Mouse (Mus musculus) neural tube, embryonic 11.5 days (tissue): ENCODE results near the gene Cldn10. TPM values are rescaled to one million over a fixed set of nuclear protein-coding genes. Genes with fewer than 3 reads are reported as not detected.
A peak's percentile ranks its signal among the peaks of the same experiment; 100 is the strongest.

Experiments
- ATAC-seq: fragments of 200-750 bp; cut with Nextera tagmentation; 2 replicates; pipeline ENCODE4 v1.8.0; 2017; ENCODE audit warnings: moderate number of reproducible peaks, mild to moderate bottlenecking, moderate TSS enrichment, moderate library complexity; ENCODE audit not compliant: insufficient read depth, low FRiP score, low TSS enrichment
- DNase-seq: peaks from one replicate; pipeline ENCODE4 v3.0.0-alpha.2; 2015; ENCODE audit warnings: low spot score
- H3K27ac ChIP-seq: fragments of 300-500 bp; sonication (generic); 2 replicates; pipeline ENCODE4 v1.5.1; 2014; ENCODE audit warnings: low read depth, mild to moderate bottlenecking, low read length
- H3K27me3 ChIP-seq: fragments of 300-500 bp; sonication (generic); 2 replicates; pipeline ENCODE4 v1.6.1; 2014; ENCODE audit warnings: mild to moderate bottlenecking, low read length, mixed read lengths; ENCODE audit not compliant: control insufficient read depth, insufficient read depth
- H3K36me3 ChIP-seq: fragments of 300-500 bp; sonication (generic); 2 replicates; pipeline ENCODE4 v1.6.1; 2014; ENCODE audit warnings: mild to moderate bottlenecking, low read length, moderate library complexity, mixed read lengths; ENCODE audit not compliant: control insufficient read depth, insufficient read depth
- H3K4me1 ChIP-seq: fragments of 300-500 bp; sonication (generic); 2 replicates; pipeline ENCODE4 v1.6.1; 2014; ENCODE audit warnings: low read length, mixed read lengths; ENCODE audit not compliant: control insufficient read depth, insufficient read depth
- H3K4me2 ChIP-seq: fragments of 300-500 bp; sonication (generic); 2 replicates; pipeline ENCODE4 v1.6.1; 2014; ENCODE audit warnings: low read depth, mild to moderate bottlenecking, moderate library complexity
- H3K4me3 ChIP-seq: fragments of 300-500 bp; sonication (generic); 2 replicates; pipeline ENCODE4 v1.5.1; 2014; ENCODE audit warnings: low read depth, low read length
- H3K9ac ChIP-seq: fragments of 300-500 bp; sonication (generic); 2 replicates; pipeline ENCODE4 v1.6.1; 2014; ENCODE audit warnings: mild to moderate bottlenecking, low read length
- H3K9me3 ChIP-seq: fragments of 300-500 bp; sonication (generic); 2 replicates; pipeline ENCODE4 v1.6.1; 2016; ENCODE audit warnings: low read length; ENCODE audit not compliant: control insufficient read depth
- WGBS: fragments of 180-500 bp; shearing (Covaris S2); extraction: QIAGEN DNeasy Blood & Tissue Kit; methylation state at CpG from one replicate; pipeline ENCODE4 v1.1.7; 2014; 5-methylcytosine and 5-hydroxymethylcytosine counted together
- polyA plus RNA-seq: library from polyadenylated mRNA; unstranded; fragments of >200 nt; fragmentation: Nextera tagmentation; extraction: Ambion mirVana; gene quantifications from 2 replicates; pipeline ENCODE4 v1.2.1, GENCODE M21; 2014

Cldn10 gene
- polyA plus RNA-seq, 1 experiment from 2014 or later: 0.38 TPM

DNA sequence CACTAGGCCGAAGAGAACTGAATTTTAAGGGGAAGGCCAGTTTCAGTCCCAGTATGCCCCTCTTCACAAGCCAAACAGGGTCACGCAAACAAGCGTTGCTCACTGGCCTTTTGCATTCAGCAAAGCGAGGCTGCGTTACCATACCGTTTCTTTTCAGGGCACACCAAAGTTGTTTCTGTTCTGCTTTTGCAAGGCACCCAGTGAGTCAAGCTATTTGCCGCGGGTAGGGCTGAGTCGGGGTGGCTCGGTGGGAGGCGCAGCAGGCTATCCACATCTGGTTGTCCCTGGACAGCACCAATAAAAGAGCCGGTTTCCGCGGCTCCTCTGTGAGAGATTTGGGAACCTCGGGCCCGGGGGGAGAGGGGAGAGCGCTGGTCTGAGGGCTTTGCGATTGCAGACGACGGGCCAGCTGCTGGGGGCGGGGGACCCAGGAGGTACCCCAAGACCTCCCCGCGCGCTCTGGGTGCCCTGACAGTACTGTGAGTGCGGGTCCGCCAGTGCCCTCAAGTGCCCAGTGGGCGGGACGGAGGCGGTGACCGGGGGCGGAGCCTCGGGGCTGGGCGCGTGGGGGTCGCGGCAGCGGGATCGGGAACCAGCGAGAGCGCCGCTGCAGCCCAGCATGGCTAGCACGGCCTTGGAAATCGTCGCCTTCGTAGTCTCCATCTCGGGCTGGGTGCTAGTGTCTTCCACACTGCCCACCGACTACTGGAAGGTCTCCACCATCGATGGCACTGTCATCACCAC, 66.8 kb downstream of the Cldn10 start:
- Histone ChIP-seq H3K4me2 (peak overlapping the region; percentile 95), H3K27me3 (peaks cover 10% of the 10 kb centered on the region; the same call in 1 of the 2 replicates), H3K9me3 (no peaks in the 10 kb centered on the region), H3K4me3 (peak overlapping the region; percentile 53), H3K9ac (peak overlapping the region; percentile 20), H3K4me1 (peaks cover 9% of the 10 kb centered on the region; the same call in 1 of the 2 replicates), H3K27ac (no peak overlapping the region), H3K36me3 (no peaks in the 10 kb centered on the region)
- ATAC-seq (peak; percentile 80), DNase-seq (peak; percentile 80)
- WGBS: under 1% methylated on average over 43 of the region's 48 CpGs

DNA sequence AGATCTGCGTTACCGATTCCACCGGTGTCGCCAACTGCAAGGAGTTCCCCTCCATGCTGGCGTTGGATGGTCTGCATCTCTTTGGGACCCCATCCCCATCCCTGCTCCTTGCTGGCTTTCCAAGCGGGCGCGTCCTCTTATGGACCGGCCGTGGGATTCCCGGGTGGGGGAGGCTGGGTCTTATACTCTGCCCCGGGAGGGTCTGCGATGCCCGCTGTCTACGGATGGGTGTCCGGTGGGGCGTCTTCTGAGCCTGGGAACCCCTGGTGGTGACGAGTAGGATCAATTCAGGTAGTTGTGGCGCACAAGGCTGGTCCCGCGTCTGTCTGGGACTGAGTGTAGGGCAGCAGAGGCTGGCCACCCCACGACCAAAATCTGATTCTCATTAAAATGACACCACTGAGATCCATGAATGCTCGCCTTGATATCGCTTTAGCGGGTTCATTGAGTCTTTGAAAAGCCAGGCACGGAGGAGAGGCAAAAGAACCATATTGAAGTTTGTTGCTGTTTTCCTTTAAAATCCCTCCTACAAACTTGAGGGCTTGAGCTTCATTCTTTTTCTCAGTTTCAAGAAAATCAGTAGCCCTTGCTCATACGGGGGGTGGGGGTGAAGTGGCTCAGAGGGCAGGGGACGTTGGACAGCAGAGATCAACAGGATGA, 67.6 kb downstream of the Cldn10 start:
- no peak overlapping the region for H3K27ac ChIP-seq
- ATAC-seq (peak; percentile 78), DNase-seq (peak; percentile 42)
- WGBS: under 1% methylated on average over 28 of the region's 28 CpGs
- H3K36me3 ChIP-seq: no peaks in the 10 kb centered on the region
- peak overlapping the region; percentile 20; the same call in 1 of the 2 replicates for H3K9ac ChIP-seq
- peaks cover 9% of the 10 kb centered on the region; the same call in 1 of the 2 replicates for H3K4me1 ChIP-seq
- peak overlapping the region; percentile 95 for H3K4me2 ChIP-seq
- no peaks in the 10 kb centered on the region for H3K9me3 ChIP-seq
- peaks cover 10% of the 10 kb centered on the region; the same call in 1 of the 2 replicates for H3K27me3 ChIP-seq
- peak overlapping the region; percentile 53 for H3K4me3 ChIP-seq

DNA sequence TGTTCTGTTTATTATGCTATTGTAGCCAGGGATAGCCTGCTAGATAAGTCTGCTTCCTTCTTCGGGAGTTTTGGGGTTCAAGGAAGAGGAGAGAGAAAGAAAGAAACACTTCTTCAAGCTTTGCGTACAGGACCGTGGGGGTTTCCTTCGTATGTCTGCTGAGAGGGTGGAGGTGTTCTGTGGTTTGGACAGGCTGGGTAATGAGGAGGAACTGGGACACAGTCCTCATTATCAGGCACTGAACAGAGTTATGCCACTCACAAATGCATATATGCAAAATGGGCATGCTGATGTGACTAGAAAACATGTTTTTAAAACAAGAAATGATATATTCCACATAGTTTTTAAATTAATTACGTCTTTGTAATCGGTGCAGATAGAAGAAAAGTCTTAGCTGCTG, 68.9 kb downstream of the Cldn10 start:
- WGBS: 84% methylated on average over 6 of the region's 6 CpGs
- H3K4me2 ChIP-seq: no peak overlapping the region
- ATAC-seq: no peak

DNA sequence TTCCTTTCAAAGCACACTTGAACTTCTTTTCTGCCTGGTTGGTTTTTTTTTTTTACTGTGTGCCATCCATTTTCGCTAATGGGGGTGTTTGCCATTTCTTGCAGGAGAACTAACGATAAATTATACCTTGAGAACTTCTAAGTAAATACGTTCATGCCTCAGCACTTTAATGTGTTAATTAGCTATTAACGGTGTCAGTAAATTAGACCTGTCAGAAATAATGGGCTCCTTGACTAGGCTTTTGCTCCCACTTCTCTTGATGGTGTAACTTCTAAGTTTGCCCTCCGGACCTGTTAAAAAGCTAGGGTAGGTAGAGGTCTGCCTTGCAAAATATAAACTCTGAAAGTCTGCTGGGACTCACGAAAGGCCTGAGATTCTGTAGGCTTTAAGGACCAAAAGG, 70.6 kb downstream of the Cldn10 start:
- Histone ChIP-seq H3K4me3 (no peak overlapping the region), H3K9ac (no peak overlapping the region), H3K27me3 (peaks cover 10% of the 10 kb centered on the region; the same call in 1 of the 2 replicates), H3K9me3 (no peaks in the 10 kb centered on the region), H3K4me1 (peaks cover 9% of the 10 kb centered on the region; the same call in 1 of the 2 replicates), H3K27ac (no peak overlapping the region), H3K4me2 (no peak overlapping the region), H3K36me3 (no peaks in the 10 kb centered on the region)
- WGBS: 43% methylated on average over 6 of the region's 6 CpGs
- ATAC-seq: no peak
- DNase-seq: no peak

More for the DNA sequence above, 68.9 kb downstream of the Cldn10 start:
- no peak for DNase-seq
- H3K4me1 ChIP-seq: peaks cover 9% of the 10 kb centered on the region; the same call in 1 of the 2 replicates
- H3K9me3 ChIP-seq: no peaks in the 10 kb centered on the region
- H3K9ac ChIP-seq: no peak overlapping the region
- no peak overlapping the region for H3K4me3 ChIP-seq
- no peak overlapping the region for H3K27ac ChIP-seq
- H3K27me3 ChIP-seq: peaks cover 10% of the 10 kb centered on the region; the same call in 1 of the 2 replicates
- no peaks in the 10 kb centered on the region for H3K36me3 ChIP-seq

DNA sequence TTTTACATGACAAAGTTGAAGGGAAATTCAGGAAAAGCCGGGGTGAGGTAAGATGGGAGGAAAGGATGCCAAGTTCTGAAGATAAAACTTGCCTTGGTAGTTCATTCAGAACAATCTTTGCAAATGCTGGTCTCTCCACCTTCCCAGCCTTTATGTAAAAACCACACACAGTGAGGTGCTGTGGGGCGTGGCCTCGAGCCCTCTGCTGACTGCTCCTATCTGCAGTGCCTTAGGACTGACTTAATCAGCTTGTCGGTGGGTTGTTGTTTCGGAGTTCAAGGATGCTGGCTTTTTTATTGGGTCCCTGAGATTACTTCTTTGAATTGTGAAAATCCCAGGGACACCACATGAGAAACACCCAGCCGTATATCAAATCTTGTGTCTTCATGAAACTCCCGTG, 74.5 kb downstream of the Cldn10 start:
- Histone ChIP-seq H3K4me3 (no peak overlapping the region), H3K9me3 (no peaks in the 10 kb centered on the region), H3K36me3 (no peaks in the 10 kb centered on the region), H3K27me3 (no peaks in the 10 kb centered on the region), H3K4me1 (no peaks in the 10 kb centered on the region), H3K9ac (no peak overlapping the region), H3K4me2 (no peak overlapping the region), H3K27ac (no peak overlapping the region)
- DNase-seq: no peak
- WGBS: 59% methylated on average over 7 of the region's 7 CpGs
- ATAC-seq: no peak

DNA sequence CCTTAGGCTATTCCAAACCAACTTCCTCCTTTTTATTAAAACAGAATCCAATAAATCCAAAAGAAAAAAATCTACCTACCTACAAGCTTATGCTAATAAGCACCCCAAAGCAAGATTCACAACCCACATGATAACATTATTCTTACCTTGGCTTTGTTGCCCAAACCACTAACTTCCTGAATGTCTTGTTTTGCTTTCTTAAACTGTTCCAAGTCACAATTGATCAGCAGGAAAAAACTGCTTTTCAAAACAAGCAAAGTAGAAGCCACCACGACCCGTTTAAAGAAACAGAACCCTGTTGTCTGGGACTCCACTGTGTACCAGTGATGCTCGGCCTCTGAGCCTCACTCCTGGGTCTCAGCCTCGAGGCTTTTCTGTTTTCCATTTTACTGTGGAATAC, 77.2 kb downstream of the Cldn10 start:
- H3K27me3 ChIP-seq: no peaks in the 10 kb centered on the region
- DNase-seq (no peak), ATAC-seq (no peak)
- H3K4me3 ChIP-seq: no peak overlapping the region
- no peak overlapping the region for H3K9ac ChIP-seq
- H3K4me2 ChIP-seq: no peak overlapping the region
- H3K27ac ChIP-seq: no peak overlapping the region
- H3K9me3 ChIP-seq: no peaks in the 10 kb centered on the region
- no peaks in the 10 kb centered on the region for H3K4me1 ChIP-seq
- no peaks in the 10 kb centered on the region for H3K36me3 ChIP-seq
- 65% methylated on average over 4 of the region's 4 CpGs for WGBS

DNA sequence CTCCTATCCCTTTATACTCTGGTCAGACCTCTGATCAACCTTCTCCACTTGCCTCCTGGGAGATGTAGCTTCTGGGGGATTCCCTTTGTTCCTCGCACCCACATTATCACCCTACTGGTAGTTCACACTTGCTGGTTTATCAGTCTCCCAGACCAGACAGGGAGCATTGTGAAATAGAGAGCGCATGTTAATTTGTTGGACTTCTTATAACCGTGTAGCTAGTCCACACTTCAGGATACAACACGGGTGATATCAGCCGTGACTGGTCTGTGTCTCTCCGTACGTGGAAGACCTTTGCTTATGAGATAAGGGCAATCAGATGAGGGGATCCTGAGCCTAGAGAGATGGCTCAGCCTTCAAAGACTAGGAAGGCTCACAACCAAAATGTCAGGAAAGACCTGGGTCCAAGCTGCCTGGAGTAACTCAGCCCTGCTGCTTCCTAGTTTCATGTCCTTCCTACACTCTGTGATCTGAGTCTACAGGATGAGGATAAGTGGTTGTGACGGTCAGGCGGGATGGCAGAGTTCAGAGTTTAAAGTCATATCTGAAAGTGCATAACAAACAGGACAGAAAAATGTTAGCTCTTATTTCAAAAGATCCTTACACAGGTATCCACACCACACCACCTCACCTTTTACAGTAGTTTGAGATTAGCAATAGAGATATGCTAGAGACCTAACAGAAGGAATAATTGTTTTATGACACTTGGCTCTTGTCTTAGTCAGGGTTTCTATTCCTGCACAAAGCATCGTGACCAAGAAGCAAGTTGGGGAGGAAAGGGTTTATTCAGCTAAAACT, 78.5 kb downstream of the Cldn10 start:
- ATAC-seq (no peak), DNase-seq (no peak)
- no peaks in the 10 kb centered on the region for H3K9me3 ChIP-seq
- no peak overlapping the region for H3K27ac ChIP-seq
- H3K36me3 ChIP-seq: no peaks in the 10 kb centered on the region
- H3K9ac ChIP-seq: no peak overlapping the region
- H3K4me1 ChIP-seq: no peaks in the 10 kb centered on the region
- 76% methylated on average over 10 of the region's 10 CpGs for WGBS
- H3K4me3 ChIP-seq: no peak overlapping the region
- no peaks in the 10 kb centered on the region for H3K27me3 ChIP-seq
- H3K4me2 ChIP-seq: no peak overlapping the region

DNA sequence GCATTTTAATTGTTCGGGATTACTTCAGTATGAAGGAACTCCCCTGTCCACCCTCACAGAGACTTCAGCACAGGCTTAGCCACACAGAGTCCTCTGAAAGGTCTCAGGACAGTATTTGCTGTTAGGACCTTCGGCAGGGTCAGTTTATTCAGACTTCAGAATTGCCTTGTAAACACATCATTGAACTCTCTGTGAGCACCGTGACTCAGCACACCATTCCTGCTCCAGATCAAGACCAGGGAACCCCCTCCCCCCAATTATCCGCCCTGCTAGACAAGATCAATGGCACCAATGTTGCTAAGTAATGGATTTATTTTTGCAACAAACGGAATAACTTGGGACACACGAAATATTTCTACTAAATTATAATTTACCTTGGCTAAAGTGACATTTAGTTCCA, 79.7 kb downstream of the Cldn10 start:
- H3K9ac ChIP-seq: no peak overlapping the region
- H3K4me2 ChIP-seq: no peak overlapping the region
- 64% methylated on average over 6 of the region's 6 CpGs for WGBS
- no peaks in the 10 kb centered on the region for H3K36me3 ChIP-seq
- no peak for DNase-seq
- no peaks in the 10 kb centered on the region for H3K4me1 ChIP-seq
- H3K9me3 ChIP-seq: no peaks in the 10 kb centered on the region
- no peaks in the 10 kb centered on the region for H3K27me3 ChIP-seq
- H3K4me3 ChIP-seq: no peak overlapping the region
- H3K27ac ChIP-seq: no peak overlapping the region
- ATAC-seq: no peak
